Mouse (Mus musculus) CH12.LX (cell line): ENCODE measurements at regions not wholly inside any gene's neighbourhood (a gene's known extent, or its start where the extent isn't known, plus 50 kb on each side); places are given as distances from the start of the nearest gene placed in this dataset.

Experiments used
- POLR2A ChIP-seq: IDR thresholded peaks from 2 replicates; pipeline ENCODE4 v1.6.1; 2011; ENCODE audit warnings: low read depth, mild to moderate bottlenecking, improper control_type of control experiment, low read length
- POLR2AphosphoS2 ChIP-seq: IDR thresholded peaks from 2 replicates; pipeline ENCODE4 v1.6.1; 2011; ENCODE audit warnings: low read depth, low read length, improper control_type of control experiment
- RCOR1 ChIP-seq: conservative IDR thresholded peaks from 2 replicates; pipeline ENCODE4 v1.6.1; 2012; ENCODE audit warnings: low read depth, mild to moderate bottlenecking, inconsistent platforms, low read length, improper control_type of control experiment
- SIN3A ChIP-seq: IDR thresholded peaks from 2 replicates; pipeline ENCODE4 v1.6.1; 2012; ENCODE audit warnings: low read length, improper control_type of control experiment, inconsistent platforms
- UBTF ChIP-seq: IDR thresholded peaks from 2 replicates; pipeline ENCODE4 v1.6.1; 2012; ENCODE audit warnings: low read depth, mild to moderate bottlenecking, inconsistent platforms, low read length, improper control_type of control experiment, moderate library complexity
- ZC3H11A ChIP-seq: IDR thresholded peaks from 2 replicates; pipeline ENCODE4 v1.6.1; 2012; ENCODE audit warnings: low read depth, mild to moderate bottlenecking, inconsistent platforms, low read length, improper control_type of control experiment

GRCm38 (mm10) chr12:74452375-74453090 is 136.3 kb upstream of the Gm11042 start:
- no peak for TF ChIP-seq RCOR1
- no peak for TF ChIP-seq UBTF
- no peak for TF ChIP-seq POLR2AphosphoS2
- TF ChIP-seq POLR2A: no peak
- no peak for TF ChIP-seq SIN3A
- no peak for TF ChIP-seq ZC3H11A
